Mouse (Mus musculus): ENCODE measurements at regions not wholly inside any gene's neighbourhood (a gene's known extent, or its start where the extent isn't known, plus 50 kb on each side); places are given as distances from the start of the nearest gene placed in this dataset.

DNA sequence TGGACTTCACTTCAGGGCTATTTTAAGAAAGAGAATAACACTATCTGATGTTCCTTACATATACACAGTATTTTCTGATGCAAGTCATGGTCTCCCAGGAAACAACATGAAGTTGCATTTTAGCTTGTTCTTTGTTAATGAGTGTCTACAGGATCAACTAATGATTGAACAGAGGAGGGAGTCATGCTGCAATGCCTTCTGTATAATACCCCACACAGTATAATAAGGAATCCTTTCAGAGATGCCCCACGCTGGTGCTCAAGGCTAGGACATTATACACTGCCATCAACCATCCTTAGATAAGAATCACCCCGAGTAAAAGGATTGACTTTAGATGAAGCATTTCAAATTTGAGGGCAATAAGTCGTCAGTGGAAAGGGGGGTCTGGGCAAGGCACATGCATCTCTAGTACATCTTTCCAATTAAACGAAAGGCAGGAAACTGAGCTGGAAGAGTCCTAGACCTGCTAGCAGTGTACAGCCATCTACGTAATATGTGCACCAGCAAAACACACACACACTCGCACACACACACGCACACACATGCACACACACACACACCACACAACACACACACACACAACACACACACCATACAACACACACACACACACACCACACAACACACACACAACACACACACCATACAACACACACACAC is 252.6 kb upstream of the Rag2 start:
- DNase-seq = no peak

DNA sequence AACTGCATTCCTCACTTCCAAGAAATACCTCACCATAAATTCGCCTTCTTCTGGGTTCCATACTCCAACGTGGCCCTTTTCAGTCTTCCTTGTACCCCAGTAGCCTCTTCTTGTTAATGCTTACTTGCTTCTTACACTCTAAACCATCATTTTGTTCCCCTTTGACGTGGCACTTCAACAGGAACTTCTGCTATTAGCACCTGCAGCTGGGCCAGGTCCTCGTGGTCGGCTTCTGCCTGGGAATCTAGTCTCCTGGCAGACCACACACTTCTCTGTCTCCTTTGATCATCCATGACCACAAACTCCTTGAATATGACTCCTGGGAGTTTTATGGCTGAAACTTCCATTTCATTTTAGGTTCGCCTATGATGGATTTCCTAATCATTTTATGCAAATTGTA is 243.9 kb upstream of the Rag2 start:
- DNase-seq = no peak

DNA sequence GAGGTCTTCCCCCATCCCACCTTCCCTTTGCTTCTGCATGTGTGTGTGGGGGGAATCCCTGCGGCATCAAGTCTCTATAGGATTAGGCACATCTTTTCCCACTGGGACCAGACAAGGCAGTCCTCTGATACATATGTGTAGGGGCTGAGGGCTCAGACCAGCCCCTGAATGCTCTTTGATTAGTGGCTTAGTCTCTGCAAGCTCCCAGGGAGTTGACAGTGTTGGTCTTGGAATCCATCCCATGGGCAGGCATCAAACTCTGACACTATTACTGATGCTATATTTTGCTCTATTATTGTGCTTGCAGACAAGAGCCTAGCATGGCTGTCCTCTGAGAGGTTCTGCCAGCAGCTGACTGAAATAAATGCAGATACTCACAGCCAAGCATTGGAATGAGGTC is 209.5 kb upstream of the Rag2 start:
- DNase-seq = no peak

DNA sequence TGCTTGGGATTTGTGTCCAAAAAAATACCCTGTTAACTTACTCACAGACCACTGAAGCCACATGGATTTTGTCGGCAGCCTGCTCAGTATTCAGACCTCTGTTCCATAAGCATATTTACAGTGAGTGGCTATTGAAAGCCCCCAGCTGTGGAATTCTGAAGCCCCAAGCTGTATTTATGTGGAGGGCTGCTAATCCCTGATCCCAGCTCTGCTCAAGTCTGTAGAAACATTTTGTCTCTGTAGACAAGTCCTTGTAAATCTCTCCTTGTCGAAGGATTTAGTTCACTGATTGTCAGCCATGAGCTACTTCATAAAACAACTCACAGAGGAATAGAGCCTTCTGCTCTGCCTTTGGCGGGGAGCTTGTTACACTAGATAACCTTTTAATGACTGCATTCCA is 207.8 kb upstream of the Rag2 start:
- DNase-seq = no peak

DNA sequence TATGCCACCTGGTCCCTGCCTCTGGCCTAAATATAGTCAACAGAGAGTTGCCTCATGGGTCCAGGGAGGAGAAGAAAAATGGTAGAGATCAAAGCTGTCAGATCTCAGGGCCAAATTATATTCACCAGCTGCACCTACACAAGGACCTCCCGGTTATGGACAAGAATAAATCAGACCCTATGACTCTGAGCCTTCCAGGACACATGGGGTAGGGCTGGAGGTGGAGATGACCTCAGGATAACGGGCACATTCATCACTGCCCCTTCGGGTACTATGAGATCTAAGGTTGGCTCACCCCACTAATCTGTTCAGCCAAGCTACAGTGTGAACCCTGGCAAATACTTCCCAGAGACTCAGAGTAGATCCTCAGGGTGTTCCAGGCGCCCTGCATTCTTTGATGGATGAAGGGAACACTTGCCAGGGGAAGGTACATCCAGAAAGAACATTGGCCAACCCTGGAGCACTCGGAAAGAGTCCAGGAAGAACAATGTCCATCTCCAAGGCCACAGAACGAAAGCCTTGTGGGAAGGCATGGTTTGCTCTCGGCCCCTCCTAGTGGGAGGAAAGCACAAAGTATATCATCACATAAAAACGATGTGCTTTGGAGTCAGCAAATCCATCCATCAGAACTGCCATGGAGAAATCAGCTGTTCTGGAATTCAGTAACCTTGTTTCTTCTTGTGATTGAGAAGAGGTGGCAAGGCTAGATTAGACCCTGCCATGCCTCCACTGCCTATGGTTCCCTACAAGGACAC is 191.2 kb upstream of the Rag2 start:
- DNase-seq = no peak

DNA sequence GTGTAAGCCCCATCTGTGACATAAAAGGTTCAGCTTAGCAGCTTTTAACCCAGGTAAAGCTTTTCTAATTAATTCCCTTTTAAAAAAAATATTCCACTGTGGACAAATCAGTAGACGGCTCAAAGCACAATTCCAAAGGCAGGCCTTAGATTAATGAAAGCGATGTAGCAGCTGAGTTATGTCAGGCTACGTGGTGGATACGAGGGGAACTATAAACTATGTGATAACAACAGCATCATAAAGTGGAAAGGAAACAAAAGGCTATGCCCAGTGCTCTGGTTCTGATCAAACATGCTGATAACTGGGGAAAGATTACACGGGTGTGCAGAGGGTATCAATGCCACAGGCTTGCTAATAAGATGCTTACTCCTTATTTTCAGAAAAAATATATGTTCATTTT is 184.3 kb upstream of the Rag2 start:
- DNase-seq = no peak

DNA sequence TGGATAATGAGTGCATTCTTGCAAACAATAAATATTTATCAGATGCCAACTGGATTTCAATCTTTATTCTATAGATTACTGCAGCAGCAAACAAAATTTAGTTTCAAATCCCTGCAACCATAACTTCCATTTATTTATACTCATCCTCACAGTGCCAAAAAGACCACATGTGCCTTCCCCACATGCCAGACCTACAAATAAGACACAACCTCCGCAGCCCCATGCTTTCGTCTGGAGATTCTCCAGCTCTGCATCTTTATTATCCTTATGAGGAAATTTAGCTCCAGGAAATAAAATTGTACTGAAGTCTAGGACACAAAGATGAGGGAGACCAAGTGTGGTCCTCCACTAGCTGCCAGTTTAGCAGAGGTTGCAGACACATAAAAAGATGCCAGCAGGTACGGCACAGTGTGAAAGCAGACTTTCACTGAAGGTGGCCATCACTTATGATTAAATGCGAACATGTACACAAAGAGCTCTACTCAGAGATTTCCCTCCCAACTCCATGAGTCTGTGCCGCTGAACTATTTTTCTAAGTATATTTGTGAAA is 183.4 kb upstream of the Rag2 start:
- DNase-seq = peak; percentile 15

DNA sequence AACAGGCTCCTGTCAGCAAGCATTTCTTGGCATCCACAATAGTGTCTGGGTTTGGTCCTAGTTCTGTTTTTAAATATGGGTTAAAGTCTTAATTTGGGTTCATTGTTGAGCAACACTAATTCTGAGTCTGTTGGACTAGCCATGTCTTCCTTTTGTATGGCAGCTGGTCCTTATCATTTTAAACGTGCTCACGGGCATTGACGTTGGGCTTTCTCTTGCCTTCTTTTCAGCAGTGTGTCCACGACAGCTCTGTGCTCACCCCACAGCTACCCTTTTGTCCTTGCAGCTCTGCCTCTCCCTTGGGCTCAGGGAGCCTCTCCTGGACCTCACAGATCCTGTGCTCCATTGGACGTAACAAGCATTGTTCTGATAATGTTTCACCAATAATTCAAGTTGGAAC is 168.9 kb upstream of the Rag2 start:
- no peak for DNase-seq

DNA sequence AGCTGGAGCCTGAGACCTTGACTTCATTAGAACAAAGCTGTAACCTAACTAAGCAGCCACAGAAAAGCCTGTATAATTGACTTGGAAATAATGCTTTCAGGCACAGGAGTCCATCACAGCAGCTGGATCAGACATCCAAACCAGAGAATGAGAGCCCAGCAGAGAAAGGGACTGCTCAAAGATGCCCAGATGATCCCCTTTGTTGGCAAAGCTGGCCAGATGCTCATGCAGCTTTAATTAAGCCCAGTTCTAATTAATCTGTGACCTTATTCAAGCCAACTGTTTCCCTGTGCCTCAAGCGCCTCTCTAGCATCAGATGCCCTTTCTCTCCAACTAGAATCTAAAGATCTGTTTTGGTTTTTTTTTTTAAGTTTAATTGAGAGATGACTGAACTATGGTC is 165.6 kb upstream of the Rag2 start:
- no peak for DNase-seq

DNA sequence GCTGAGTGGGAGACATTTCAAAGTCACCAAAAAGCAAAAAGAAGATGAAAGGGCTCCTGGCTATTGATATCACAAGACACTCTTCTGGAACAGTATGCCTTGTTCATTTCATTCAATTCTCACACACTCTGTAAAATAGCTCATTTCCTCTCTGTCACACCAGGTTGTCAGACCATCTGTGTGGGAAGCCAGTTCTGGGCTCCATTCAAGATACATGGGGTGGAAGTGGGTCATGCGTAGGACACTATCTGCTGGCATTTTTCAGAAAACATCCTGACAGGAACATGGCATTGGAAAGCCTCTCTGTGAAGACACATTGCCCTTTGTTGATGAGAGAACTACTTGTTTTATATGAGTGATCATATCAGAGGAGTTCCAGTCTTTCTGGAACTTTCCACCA is 162.1 kb upstream of the Rag2 start:
- DNase-seq = peak; percentile 54

DNA sequence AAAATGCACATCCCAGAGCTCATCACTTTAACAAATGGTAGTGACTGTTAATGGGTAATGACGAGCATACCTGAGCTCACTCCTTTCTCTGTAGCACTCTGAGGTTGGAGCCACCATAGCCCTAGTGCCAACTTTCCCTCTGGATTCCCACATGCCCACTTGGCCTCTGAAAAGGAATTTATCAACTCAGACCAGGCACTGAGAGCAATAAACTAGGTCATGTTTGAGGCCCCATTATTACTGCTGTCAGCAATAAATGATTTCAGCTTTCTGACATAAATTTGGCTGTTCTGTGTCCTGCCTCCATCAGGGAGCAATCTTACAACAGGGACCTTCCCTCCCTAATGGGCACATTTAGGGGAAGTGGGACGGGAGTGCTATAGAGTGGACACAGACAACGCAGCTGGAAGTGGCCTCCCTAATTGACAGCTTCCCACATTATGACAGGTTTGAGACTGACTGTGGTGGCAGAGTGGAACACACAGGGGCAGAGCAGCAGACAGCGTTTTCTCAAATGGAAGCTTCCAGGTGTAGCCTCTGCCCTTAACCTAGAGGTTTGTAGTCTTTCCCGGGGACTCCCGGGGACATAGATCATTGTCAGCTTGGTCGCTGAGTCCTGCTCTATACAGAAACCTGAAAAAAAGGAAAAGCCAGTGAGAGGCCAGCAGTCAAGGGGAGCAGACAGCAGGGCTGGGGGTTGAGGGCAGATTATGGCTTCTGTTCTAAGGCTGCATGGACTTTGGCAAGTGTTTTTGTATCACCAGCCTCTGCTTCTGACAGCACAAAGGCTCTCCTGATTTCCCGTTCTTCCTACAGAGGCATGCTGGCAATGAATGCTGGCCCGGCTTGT is 160.0 kb upstream of the Rag2 start:
- DNase-seq = no peak

DNA sequence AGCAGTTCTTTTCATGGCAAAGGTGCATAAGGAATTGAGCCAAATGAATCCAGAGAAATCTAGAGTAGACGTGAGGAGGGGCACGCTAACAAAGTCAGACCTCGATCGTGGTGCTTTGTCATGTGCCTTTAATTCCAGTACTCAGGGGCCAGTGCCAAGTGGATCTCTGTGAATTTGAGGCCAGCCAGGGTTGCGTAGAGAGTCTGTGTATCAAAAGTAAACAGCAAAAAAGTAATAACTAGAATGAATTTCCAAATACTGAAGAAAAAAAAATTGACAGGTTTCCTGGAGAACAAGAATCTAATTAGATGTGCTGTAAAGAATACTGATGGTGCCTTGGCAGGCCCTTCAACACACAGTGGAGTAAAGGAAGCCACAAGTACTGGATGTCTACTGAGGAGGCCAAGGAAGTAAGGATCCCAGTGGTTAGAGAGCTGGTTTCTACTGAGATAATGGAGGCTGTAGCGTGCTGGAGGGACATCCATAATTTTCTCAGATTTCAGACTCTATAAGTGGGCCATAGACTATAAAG is 153.9 kb upstream of the Rag2 start:
- DNase-seq = no peak

DNA sequence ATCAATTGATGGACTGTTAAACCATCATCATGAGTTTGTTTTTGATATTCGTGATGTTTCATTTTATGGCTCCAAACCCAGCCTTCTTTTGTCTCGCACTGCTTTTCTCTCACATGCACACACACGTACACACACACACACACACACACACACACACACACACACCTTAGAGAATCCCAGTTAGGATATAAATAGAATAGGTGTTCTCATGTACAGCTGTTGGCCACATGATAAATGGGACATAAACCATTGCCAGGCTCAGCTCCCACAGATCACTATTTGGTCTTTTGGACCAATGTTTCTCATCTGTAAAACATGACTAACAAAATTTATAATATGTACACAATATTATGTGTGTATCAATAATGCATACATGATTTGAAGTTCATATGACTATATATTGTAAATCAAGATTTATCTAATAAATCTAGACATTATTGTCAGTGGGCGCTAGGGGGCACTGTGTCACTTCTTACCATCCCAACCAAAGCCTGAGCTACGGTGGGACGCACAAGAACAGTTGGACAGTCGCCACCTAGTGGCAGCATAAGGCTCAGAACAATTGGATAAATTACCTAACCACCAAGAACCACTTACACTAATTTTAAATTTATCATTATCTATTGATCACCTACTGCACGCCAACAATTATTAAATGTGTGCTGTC is 151.9 kb upstream of the Rag2 start:
- DNase-seq = peak; percentile 83

DNA sequence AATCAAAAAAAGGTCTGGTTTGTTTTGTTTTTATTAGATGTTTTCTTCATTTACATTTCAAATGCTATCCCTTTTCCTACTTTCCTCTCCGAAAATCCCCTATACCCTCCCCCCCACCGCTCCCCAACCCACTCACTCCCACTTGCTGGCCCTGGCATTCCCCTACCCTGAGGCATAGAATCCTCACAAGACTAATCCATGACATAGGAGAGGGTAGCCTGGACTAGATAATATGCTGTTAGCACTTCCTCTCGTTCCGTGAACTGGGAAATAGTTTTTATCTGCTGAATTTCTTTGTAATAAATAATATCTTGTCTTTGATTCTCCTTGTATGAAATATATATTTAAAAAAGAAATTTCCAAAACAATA is 151.4 kb upstream of the Rag2 start:
- no peak for DNase-seq

DNA sequence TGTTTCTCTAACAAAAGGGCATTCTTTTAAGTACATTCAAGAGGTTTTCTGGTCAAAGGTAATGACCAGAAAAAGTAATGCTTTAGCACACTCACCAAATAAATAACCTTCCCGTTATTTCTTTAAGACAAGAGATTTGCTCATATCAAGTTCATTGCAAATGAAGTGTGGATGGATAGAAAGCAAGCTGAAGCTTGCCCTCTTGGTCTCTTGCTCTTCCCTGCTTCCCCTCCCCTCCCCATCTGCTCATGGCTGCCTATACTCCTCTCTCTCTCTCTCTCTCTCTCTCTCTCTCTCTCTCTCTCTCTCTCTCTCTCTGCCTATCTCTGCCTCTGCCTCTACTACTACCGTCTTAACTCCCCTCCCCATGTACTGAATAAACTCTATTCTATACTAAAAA is 147.7 kb upstream of the Rag2 start:
- DNase-seq = no peak

DNA sequence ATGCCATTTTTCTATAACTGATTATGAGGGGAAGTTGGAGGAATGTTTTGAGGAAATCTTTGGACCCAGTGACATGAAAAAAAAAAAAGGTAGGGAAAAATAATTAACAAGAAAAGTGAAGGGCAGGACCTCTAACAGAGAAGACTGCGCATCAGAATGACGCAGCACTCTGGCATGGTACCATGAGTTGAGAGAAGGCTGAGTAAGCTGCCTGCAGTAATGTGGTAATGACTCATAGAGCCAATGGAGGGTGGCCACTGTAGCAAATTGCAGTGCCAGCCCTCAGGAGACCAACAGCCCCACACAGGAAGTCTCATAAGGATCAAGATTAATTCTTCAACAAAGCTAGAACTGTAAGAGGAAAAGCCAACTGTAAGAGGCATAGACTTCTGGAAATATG is 134.3 kb upstream of the Rag2 start:
- DNase-seq = no peak

DNA sequence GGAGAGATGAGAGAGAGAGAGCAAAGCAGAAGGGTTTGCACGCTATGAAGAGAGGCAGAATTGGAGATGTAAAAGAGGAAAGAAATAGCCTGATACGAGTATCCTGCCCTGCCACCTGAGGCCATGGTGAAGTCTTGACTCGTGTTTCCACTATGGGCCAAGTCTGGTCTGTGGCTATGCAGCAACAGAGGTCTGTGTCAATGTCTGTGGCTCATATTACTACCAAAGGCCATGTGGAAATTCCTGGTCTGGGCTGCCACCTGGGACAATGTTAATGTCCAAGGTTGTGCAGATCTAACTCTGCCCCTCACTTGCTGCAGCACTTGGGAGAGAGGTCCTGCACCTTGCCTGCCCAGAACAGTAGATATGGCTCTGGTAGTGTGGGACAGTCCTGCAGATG is 132.8 kb upstream of the Rag2 start:
- DNase-seq = no peak

DNA sequence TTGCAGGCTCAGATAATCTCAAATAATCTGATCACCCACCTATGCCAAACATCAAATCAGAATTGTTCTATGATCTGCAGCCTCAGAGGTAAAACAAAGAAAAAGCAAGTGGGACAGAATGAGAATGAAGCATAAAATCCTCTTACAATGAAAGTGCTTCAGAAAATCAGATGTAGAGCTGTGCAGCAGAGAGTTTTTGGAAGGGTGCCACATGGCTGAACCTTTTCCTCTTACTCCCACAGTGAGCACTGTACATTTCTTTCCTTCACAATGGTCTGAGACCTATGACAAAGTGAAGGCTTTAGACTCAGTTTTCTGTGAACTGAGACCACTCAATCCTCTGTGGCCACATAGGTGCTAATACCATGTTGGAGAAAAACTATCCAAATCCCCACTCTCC is 116.4 kb upstream of the Rag2 start:
- no peak for DNase-seq

Data from layer of hippocampus, adult 9-11 months (tissue).